ENCODE assay signal across 11 mouse cellular contexts in the genomic region with DNA sequence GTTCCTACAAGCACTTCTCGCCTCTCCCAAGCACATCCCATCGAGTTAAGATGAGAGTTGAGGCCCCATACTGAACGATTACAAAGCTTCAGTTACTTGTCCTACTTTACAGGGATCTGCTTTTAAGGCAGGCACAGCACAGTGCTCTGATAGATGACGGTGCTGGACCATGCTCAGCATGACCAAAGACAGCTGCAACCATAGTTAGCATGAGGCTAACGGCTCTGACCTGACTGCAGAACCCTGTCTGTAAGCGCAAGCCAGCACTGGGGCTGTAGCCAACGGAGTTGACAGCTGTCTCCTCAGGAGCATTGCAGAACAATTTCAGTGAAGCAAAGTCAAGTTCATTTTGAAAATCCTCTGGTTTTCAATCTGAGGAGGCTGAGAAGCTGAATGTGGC. TPM values are rescaled to one million over a fixed set of nuclear protein-coding genes. Genes with fewer than 3 reads are reported as not detected.
A peak's percentile ranks its signal among the peaks of the same experiment; 100 is the strongest.
DNase-seq lines count a peak whose midpoint lies in the region; ATAC-seq and TF ChIP-seq lines count a peak whose summit lies in the region.
"Had no signal": no experiment of that assay in that cellular context is flagged by ENCODE, and none has a peak within 500 bp of the region (broad histone marks: within the 10 kb centered on the region; RNA-seq: fewer than 3 reads in every experiment).

No protein-coding gene starts in this region.

- H3K4me1 ChIP-seq in hindbrain, postnatal 0 days (ENCODE audit: insufficient read depth, low read length), result 0 out of 2 replicates have a peak, but pooled peaks cover 4% of the 10 kb centered on the region
- H3K4me1 ChIP-seq in hindbrain, embryonic 12.5 days, result no peaks in the 10 kb centered on the region
- peaks cover 6% of the 10 kb centered on the region for H3K4me1 ChIP-seq in forebrain, embryonic 16.5 days (replicated peaks; ENCODE audit: control insufficient read depth, insufficient read depth, low read length)
- peaks cover 5% of the 10 kb centered on the region for H3K4me1 ChIP-seq in heart, adult 2 months (ENCODE audit: control insufficient read depth, insufficient read depth, low read length)
- H3K4me1 ChIP-seq in lung, postnatal 0 days (ENCODE audit: insufficient read depth, low read depth, low read length), result no peaks in the 10 kb centered on the region
- H3K4me1 ChIP-seq: neural tube, embryonic 12.5 days had no signal

- TF ChIP-seq POLR2A in heart, adult 2 months (IDR thresholded peaks at IDR 0.05; ENCODE audit: insufficient read depth, low read depth, low read length), result no peak

- no peaks in the 10 kb centered on the region for H3K9me3 ChIP-seq in hindbrain, postnatal 0 days (ENCODE audit: low read length)
- H3K9me3 ChIP-seq in hindbrain, embryonic 12.5 days (replicated peaks), result no peaks in the 10 kb centered on the region
- H3K9me3 ChIP-seq in forebrain, embryonic 16.5 days (ENCODE audit: control insufficient read depth, low read length), result no peaks in the 10 kb centered on the region
- H3K9me3 ChIP-seq in lung, postnatal 0 days (ENCODE audit: low read length), result no peaks in the 10 kb centered on the region
- H3K9me3 ChIP-seq: neural tube, embryonic 12.5 days had no signal

- H3K27ac ChIP-seq in hindbrain, postnatal 0 days, result no peak overlapping the region
- no peak overlapping the region for H3K27ac ChIP-seq in hindbrain, embryonic 12.5 days
- H3K27ac ChIP-seq in forebrain, embryonic 16.5 days (ENCODE audit: low read length), result peak overlapping the region; percentile 52; the same call in 1 of the 2 replicates
- H3K27ac ChIP-seq in heart, adult 2 months, result peak overlapping the region; percentile 68
- no peak overlapping the region for H3K27ac ChIP-seq in lung, postnatal 0 days (ENCODE audit: low read length)
- H3K27ac ChIP-seq: neural tube, embryonic 12.5 days had no signal

- intact Hi-C loops in heart, adult 2 months (cut with DNase I), result loop anchor here (5.0 kb wide), 1 partner anchor 55 kb away; no protein-coding TSS in a partner anchor

- TF ChIP-seq CTCF in hindbrain, postnatal 0 days (IDR thresholded peaks at IDR 0.05; ENCODE audit: low read depth), result no peak
- TF ChIP-seq CTCF in heart, adult 2 months (IDR thresholded peaks at IDR 0.05), result no peak
- TF ChIP-seq CTCF in lung, postnatal 0 days (IDR thresholded peaks at IDR 0.05), result no peak

- no peaks in the 10 kb centered on the region for H3K27me3 ChIP-seq in hindbrain, postnatal 0 days (ENCODE audit: insufficient read depth, low read length)
- no peaks in the 10 kb centered on the region for H3K27me3 ChIP-seq in hindbrain, embryonic 12.5 days
- H3K27me3 ChIP-seq in forebrain, embryonic 16.5 days (replicated peaks; ENCODE audit: control insufficient read depth, insufficient read depth, low read length), result no peaks in the 10 kb centered on the region
- H3K27me3 ChIP-seq in heart, adult 2 months (ENCODE audit: control insufficient read depth, insufficient read depth, low read length), result no peaks in the 10 kb centered on the region
- H3K27me3 ChIP-seq in lung, postnatal 0 days (replicated peaks; ENCODE audit: insufficient read depth, low read length), result no peaks in the 10 kb centered on the region
- H3K27me3 ChIP-seq: neural tube, embryonic 12.5 days had no signal

- peak; percentile 68; the same call in 1 of the 2 replicates for TF ChIP-seq EP300 in heart, adult 2 months (IDR thresholded peaks at IDR 0.05; ENCODE audit: insufficient read depth, low read depth, low read length)
- TF ChIP-seq EP300 in lung, postnatal 0 days (IDR thresholded peaks at IDR 0.05), result no peak

- peak; percentile 85 for ATAC-seq in hindbrain, postnatal 0 days
- no peak for ATAC-seq in hindbrain, embryonic 12.5 days (ENCODE audit: low FRiP score)
- ATAC-seq in forebrain, embryonic 16.5 days, result peak; percentile 47; the same call in 1 of the 2 replicates
- ATAC-seq in lung, postnatal 0 days, result peak; percentile 80

- H3K79me2 ChIP-seq in heart, adult 2 months (replicated peaks; ENCODE audit: control insufficient read depth, insufficient read depth, low read length), result no peaks in the 10 kb centered on the region

- H3K4me3 ChIP-seq in hindbrain, postnatal 0 days (ENCODE audit: low read length), result no peak overlapping the region
- no peak overlapping the region for H3K4me3 ChIP-seq in hindbrain, embryonic 12.5 days
- no peak overlapping the region for H3K4me3 ChIP-seq in forebrain, embryonic 16.5 days (replicated peaks; ENCODE audit: low read length)
- no peak overlapping the region for H3K4me3 ChIP-seq in heart, adult 2 months
- H3K4me3 ChIP-seq in lung, postnatal 0 days (ENCODE audit: low read depth, low read length), result no peak overlapping the region
- H3K4me3 ChIP-seq: neural tube, embryonic 12.5 days had no signal

- no peaks in the 10 kb centered on the region for H3K36me3 ChIP-seq in hindbrain, postnatal 0 days (ENCODE audit: insufficient read depth, low read length)
- no peaks in the 10 kb centered on the region for H3K36me3 ChIP-seq in hindbrain, embryonic 12.5 days
- H3K36me3 ChIP-seq in forebrain, embryonic 16.5 days (ENCODE audit: control insufficient read depth, insufficient read depth), result no peaks in the 10 kb centered on the region
- H3K36me3 ChIP-seq in heart, adult 2 months (ENCODE audit: control insufficient read depth, insufficient read depth, low read length), result peaks cover 3% of the 10 kb centered on the region
- H3K36me3 ChIP-seq in lung, postnatal 0 days (ENCODE audit: insufficient read depth, low read length), result no peaks in the 10 kb centered on the region
- H3K36me3 ChIP-seq: neural tube, embryonic 12.5 days had no signal

- DNase-seq in hindbrain, postnatal 0 days (ENCODE audit: low spot score), result peak; percentile 76
- peak; percentile 69 to 81 for DNase-seq in heart, adult 2 months
- DNase-seq in lung, postnatal 0 days (ENCODE audit: low spot score), result peak; percentile 70
- no peak for DNase-seq in yolk sac, embryonic 10.5 days (ENCODE audit: low spot score)
- DNase-seq in cerebellum, adult 9-10 months, result no peak
- no peak for DNase-seq in urinary bladder, postnatal 25 days (ENCODE audit: low spot score)
- DNase-seq: cerebellum, adult 11-12 months had no signal

- WGBS in hindbrain, postnatal 0 days, result 34% methylated on average over 7 of the region's 7 CpGs
- 55% methylated on average over 7 of the region's 7 CpGs for WGBS in hindbrain, embryonic 12.5 days
- WGBS in forebrain, embryonic 16.5 days, result 44% methylated on average over 7 of the region's 7 CpGs
- WGBS in heart, adult 2 months, result 32% methylated on average over 7 of the region's 7 CpGs
- WGBS in lung, postnatal 0 days, result 21% methylated on average over 7 of the region's 7 CpGs

- no peak overlapping the region for H3K4me2 ChIP-seq in hindbrain, postnatal 0 days (ENCODE audit: low read depth, low read length)
- H3K4me2 ChIP-seq in hindbrain, embryonic 12.5 days (replicated peaks), result no peak overlapping the region
- H3K4me2 ChIP-seq in forebrain, embryonic 16.5 days (ENCODE audit: low read length), result no peak overlapping the region
- no peak overlapping the region for H3K4me2 ChIP-seq in lung, postnatal 0 days (replicated peaks; ENCODE audit: low read depth, low read length)
- H3K4me2 ChIP-seq: neural tube, embryonic 12.5 days had no signal

- no peak overlapping the region for H3K9ac ChIP-seq in hindbrain, postnatal 0 days (replicated peaks; ENCODE audit: low read length)
- no peak overlapping the region for H3K9ac ChIP-seq in hindbrain, embryonic 12.5 days
- no peak overlapping the region for H3K9ac ChIP-seq in forebrain, embryonic 16.5 days (replicated peaks; ENCODE audit: low read depth, low read length)
- no peak overlapping the region for H3K9ac ChIP-seq in heart, adult 2 months (ENCODE audit: low read depth, low read length)
- H3K9ac ChIP-seq in lung, postnatal 0 days (replicated peaks; ENCODE audit: low read depth), result no peak overlapping the region
- H3K9ac ChIP-seq: neural tube, embryonic 12.5 days had no signal

RNA-seq across cellular contexts. Expression of a gene that starts 36.6 kb away (rescaled TPM):
- 40.8 and 41.3 TPM in 2 replicates for total RNA-seq in hindbrain, postnatal 0 days (2014; rRNA removed)
- 21.0 and 22.8 TPM in 2 replicates for polyA plus RNA-seq in hindbrain, postnatal 0 days (2015; fragmentation: Nextera tagmentation; extraction: Ambion mirVana)
- 33.8 and 34.4 TPM in 2 replicates for polyA plus RNA-seq in hindbrain, embryonic 12.5 days (2016; fragmentation: Nextera tagmentation; extraction: Ambion mirVana)
- 38.4 and 45.4 TPM in 2 replicates for polyA plus RNA-seq in forebrain, embryonic 16.5 days (2015; fragmentation: Nextera tagmentation; extraction: Ambion mirVana)
- 10 to 100 TPM; 18.3 to 21.2 TPM for total RNA-seq in heart, adult 2 months (2021)
- polyA plus RNA-seq in heart, adult 2 months (2012; rRNA removed), result 9.0 and 14.6 TPM in 2 replicates
- 11.6 and 11.8 TPM in 2 replicates for polyA plus RNA-seq in lung, postnatal 0 days (2015; fragmentation: Nextera tagmentation; extraction: Ambion mirVana)
- total RNA-seq: MEL had no signal

Comparison
In these comparisons a context has a peak if more than half of its experiments do, and no peak if none do; other contexts are left out.
1. DNase-seq: peak in hindbrain, postnatal 0 days (single experiment), heart, adult 2 months (2 of 2) and lung, postnatal 0 days (single experiment); none in yolk sac, embryonic 10.5 days (single experiment), cerebellum, adult 9-10 months (single experiment) and urinary bladder, postnatal 25 days (single experiment).
2. H3K27ac ChIP-seq: peak in forebrain, embryonic 16.5 days (single experiment) and heart, adult 2 months (single experiment); none in hindbrain, postnatal 0 days (single experiment), hindbrain, embryonic 12.5 days (single experiment) and lung, postnatal 0 days (single experiment).